Mouse (Mus musculus) liver, embryonic 16.5 days (tissue): ENCODE measurements around the gene Ctsa. TPM values are rescaled to one million over a fixed set of nuclear protein-coding genes. Genes with fewer than 3 reads are reported as not detected.
A peak's percentile ranks its signal among the peaks of the same experiment; 100 is the strongest.

Experiments used
- ATAC-seq: fragments of 200-750 bp; cut with Nextera tagmentation; 2 replicates; pipeline ENCODE4 v1.8.0; 2017; ENCODE audit warnings: low read depth, mild to moderate bottlenecking, moderate number of reproducible peaks, moderate library complexity
- H3K27ac ChIP-seq: fragments of 300-500 bp; sonication (generic); 2 replicates; pipeline ENCODE4 v1.5.1; 2014; ENCODE audit warnings: mild to moderate bottlenecking, low read length
- H3K27me3 ChIP-seq: fragments of 300-500 bp; sonication (generic); 2 replicates; pipeline ENCODE4 v1.6.1; 2014; ENCODE audit warnings: low read depth, low read length, mixed read lengths; ENCODE audit not compliant: control insufficient read depth, insufficient read depth
- H3K36me3 ChIP-seq: fragments of 300-500 bp; sonication (generic); 2 replicates; pipeline ENCODE4 v1.6.1; 2014; ENCODE audit warnings: mild to moderate bottlenecking; ENCODE audit not compliant: control insufficient read depth, insufficient read depth
- H3K4me1 ChIP-seq: fragments of 300-500 bp; sonication (generic); 2 replicates; pipeline ENCODE4 v1.6.1; 2014; ENCODE audit warnings: low read depth, low read length, mixed read lengths; ENCODE audit not compliant: control insufficient read depth
- H3K4me2 ChIP-seq: fragments of 300-500 bp; sonication (generic); 2 replicates; pipeline ENCODE4 v1.6.1; 2014; ENCODE audit warnings: low read depth, low read length, mixed read lengths
- H3K4me3 ChIP-seq: fragments of 300-500 bp; sonication (generic); 2 replicates; pipeline ENCODE4 v1.5.1; 2014; ENCODE audit warnings: low read depth, mild to moderate bottlenecking, low read length
- H3K9ac ChIP-seq: fragments of 300-500 bp; sonication (generic); 2 replicates; pipeline ENCODE4 v1.6.1; 2014; ENCODE audit warnings: low read depth, low read length
- H3K9me3 ChIP-seq: fragments of 300-500 bp; sonication (generic); replicated peaks from 2 replicates; pipeline ENCODE4 v1.6.1; 2016; ENCODE audit warnings: low read length; ENCODE audit not compliant: control insufficient read depth
- WGBS: fragments of 180-500 bp; shearing (Covaris S2); extraction: QIAGEN DNeasy Blood & Tissue Kit; methylation state at CpG from one replicate; pipeline ENCODE4 v1.1.7; 2014; ENCODE audit not compliant: insufficient replicate concordance; 5-methylcytosine and 5-hydroxymethylcytosine counted together
- polyA plus RNA-seq: library from polyadenylated mRNA; unstranded; fragments of >200 nt; fragmentation: Nextera tagmentation; extraction: Ambion mirVana; gene quantifications from 2 replicates; pipeline ENCODE4 v1.2.1, GENCODE M21; 2015

Ctsa gene
- polyA plus RNA-seq, 1 experiment from 2014 or later = 92.5 TPM

- H3K9ac ChIP-seq = no peak overlapping the region
- WGBS = 73% methylated on average over 5 of the region's 5 CpGs
- H3K27ac ChIP-seq = no peak overlapping the region
- peaks cover 18% of the 10 kb centered on the region for H3K4me1 ChIP-seq
- no peak overlapping the region for H3K4me2 ChIP-seq
- peaks cover 11% of the 10 kb centered on the region; the same call in 1 of the 2 replicates for H3K36me3 ChIP-seq
- H3K4me3 ChIP-seq = no peak overlapping the region
- no peak for ATAC-seq
- H3K9me3 ChIP-seq = no peaks in the 10 kb centered on the region
- no peaks in the 10 kb centered on the region for H3K27me3 ChIP-seq
These were observed 15.0 kb upstream of the Ctsa start for GRCm38 (mm10) chr2:164817703-164818102.

GRCm38 (mm10) chr2:164821060-164821459 lies 11.6 kb upstream of the Ctsa start:
- Histone ChIP-seq H3K9me3 (no peaks in the 10 kb centered on the region), H3K9ac (no peak overlapping the region), H3K27me3 (no peaks in the 10 kb centered on the region), H3K4me2 (no peak overlapping the region), H3K4me1 (peaks cover 17% of the 10 kb centered on the region), H3K27ac (no peak overlapping the region), H3K36me3 (peaks cover 21% of the 10 kb centered on the region), H3K4me3 (no peak overlapping the region)
- WGBS = 79% methylated on average over 6 of the region's 6 CpGs
- no peak for ATAC-seq

GRCm38 (mm10) chr2:164822636-164823165 lies 10.0 kb upstream of the Ctsa start, which contains the start of gene Zswim1:
TSS of gene Zswim1 (plus strand) at chr2:164822686.
- ATAC-seq = peak; percentile 99
- 2% methylated on average over 32 of the region's 32 CpGs for whole genome bisulfite sequencing
- H3K36me3 ChIP-seq = peaks cover 22% of the 10 kb centered on the region

GRCm38 (mm10) chr2:164823181-164823585 lies 9.5 kb upstream of the Ctsa start:
- peaks cover 22% of the 10 kb centered on the region for H3K36me3 ChIP-seq
- H3K27ac ChIP-seq = peak overlapping the region; percentile 74
- under 1% methylated on average over 10 of the region's 10 CpGs for WGBS
- no peaks in the 10 kb centered on the region for H3K27me3 ChIP-seq
- peak overlapping the region; percentile 95 for H3K4me2 ChIP-seq
- H3K9me3 ChIP-seq = no peaks in the 10 kb centered on the region
- H3K9ac ChIP-seq = peak overlapping the region; percentile 83
- peak; percentile 47 for ATAC-seq
- peaks cover 18% of the 10 kb centered on the region for H3K4me1 ChIP-seq
- peak overlapping the region; percentile 85 for H3K4me3 ChIP-seq

More at GRCm38 (mm10) chr2:164822636-164823165, 10.0 kb upstream of the Ctsa start, which contains the start of gene Zswim1:
- H3K4me2 ChIP-seq = peak within 1 kb of the TSS; percentile 95
- no peaks in the 10 kb centered on the region for H3K27me3 ChIP-seq
- peaks cover 21% of the 10 kb centered on the region for H3K4me1 ChIP-seq
- H3K4me3 ChIP-seq = peak within 1 kb of the TSS; percentile 85
- H3K27ac ChIP-seq = peak within 1 kb of the TSS; percentile 74
- peak within 1 kb of the TSS; percentile 83 for H3K9ac ChIP-seq
- no peaks in the 10 kb centered on the region for H3K9me3 ChIP-seq

GRCm38 (mm10) chr2:164823969-164824368 lies 8.7 kb upstream of the Ctsa start:
- WGBS = 78% methylated on average over 4 of the region's 4 CpGs
- Histone ChIP-seq H3K36me3 (peaks cover 22% of the 10 kb centered on the region), H3K4me1 (peaks cover 18% of the 10 kb centered on the region), H3K27me3 (no peaks in the 10 kb centered on the region), H3K4me3 (no peak overlapping the region), H3K27ac (no peak overlapping the region), H3K4me2 (peak overlapping the region; percentile 95; the same call in 1 of the 2 replicates), H3K9me3 (no peaks in the 10 kb centered on the region), H3K9ac (no peak overlapping the region)
- ATAC-seq = no peak

- Histone ChIP-seq H3K9ac (no peak overlapping the region), H3K36me3 (peaks cover 17% of the 10 kb centered on the region), H3K4me2 (no peak overlapping the region), H3K4me3 (no peak overlapping the region), H3K9me3 (no peaks in the 10 kb centered on the region), H3K4me1 (peaks cover 18% of the 10 kb centered on the region), H3K27ac (no peak overlapping the region), H3K27me3 (no peaks in the 10 kb centered on the region)
- 87% methylated on average over 17 of the region's 17 CpGs for WGBS
- ATAC-seq = no peak
These were observed 7.2 kb upstream of the Ctsa start for GRCm38 (mm10) chr2:164825521-164825920.

- no peaks in the 10 kb centered on the region for H3K9me3 ChIP-seq
- peaks cover 11% of the 10 kb centered on the region for H3K36me3 ChIP-seq
- no peak overlapping the region for H3K9ac ChIP-seq
- 59% methylated on average over 16 of the region's 16 CpGs for WGBS
- H3K4me3 ChIP-seq = no peak overlapping the region
- H3K27ac ChIP-seq = no peak overlapping the region
- H3K4me2 ChIP-seq = no peak overlapping the region
- peaks cover 17% of the 10 kb centered on the region for H3K4me1 ChIP-seq
- no peaks in the 10 kb centered on the region for H3K27me3 ChIP-seq
- no peak for ATAC-seq
These were observed 5.4 kb upstream of the Ctsa start for GRCm38 (mm10) chr2:164827146-164827850.

- Histone ChIP-seq H3K4me3 (no peak within 1 kb of the TSS), H3K27ac (no peak within 1 kb of the TSS), H3K9ac (no peak within 1 kb of the TSS), H3K9me3 (no peaks in the 10 kb centered on the region), H3K4me2 (no peak within 1 kb of the TSS), H3K4me1 (peaks cover 21% of the 10 kb centered on the region), H3K36me3 (peaks cover 11% of the 10 kb centered on the region), H3K27me3 (no peaks in the 10 kb centered on the region)
- 70% methylated on average over 6 of the region's 6 CpGs for WGBS
- no peak for ATAC-seq
These were observed 4.2 kb upstream of the Ctsa start, which contains the start of gene Spata25 for GRCm38 (mm10) chr2:164828437-164828836. TSS of gene Spata25 (minus strand) at chr2:164828537.

- H3K27ac ChIP-seq = no peak overlapping the region
- H3K4me3 ChIP-seq = no peak overlapping the region
- 78% methylated on average over 1 of the region's 1 CpGs for WGBS
- no peak overlapping the region for H3K9ac ChIP-seq
- no peaks in the 10 kb centered on the region for H3K27me3 ChIP-seq
- H3K9me3 ChIP-seq = no peaks in the 10 kb centered on the region
- no peak overlapping the region for H3K4me2 ChIP-seq
- peaks cover 19% of the 10 kb centered on the region for H3K4me1 ChIP-seq
- no peak for ATAC-seq
- H3K36me3 ChIP-seq = peaks cover 11% of the 10 kb centered on the region
These were observed 3.6 kb upstream of the Ctsa start for GRCm38 (mm10) chr2:164829090-164829489.
